Mouse (Mus musculus) myocyte (in vitro differentiated cells): ENCODE measurements around the gene Nat9.

Experiments
- CEBPB ChIP-seq: IDR thresholded peaks from 2 replicates; pipeline ENCODE4 v1.6.1; 2011; ENCODE audit warnings: mild to moderate bottlenecking, moderate library complexity; ENCODE audit not compliant: poor library complexity, insufficient read depth, severe bottlenecking
- E2F4 ChIP-seq: IDR thresholded peaks from one replicate; pipeline ENCODE4 v1.6.1; 2011; ENCODE audit warnings: mild to moderate bottlenecking, control low read depth, moderate library complexity; ENCODE audit not compliant: insufficient read depth
- MAX ChIP-seq: IDR thresholded peaks from one replicate; pipeline ENCODE4 v1.6.1; 2011; ENCODE audit warnings: low read depth, mild to moderate bottlenecking, control low read depth
- MYOD1 ChIP-seq, 3 experiments: IDR thresholded peaks; one replicate each; pipeline ENCODE4 v1.6.1; 2011; ENCODE audit warnings: control low read depth in 2 of 3, low read depth in 2 of 3, mild to moderate bottlenecking in 2 of 3, moderate library complexity in 1 of 3; ENCODE audit not compliant: insufficient read length in 2 of 3, control insufficient read depth in 1 of 3
- MYOG ChIP-seq, 3 experiments: IDR thresholded peaks; one replicate each; pipeline ENCODE4 v1.6.1; 2011; ENCODE audit warnings: control low read depth in 2 of 3, low read depth in 2 of 3, mild to moderate bottlenecking in 2 of 3; ENCODE audit not compliant: insufficient read length in 2 of 3, control insufficient read depth in 1 of 3, insufficient read depth in 1 of 3
- POLR2A ChIP-seq: IDR thresholded peaks from one replicate; pipeline ENCODE4 v1.6.1; 2011; ENCODE audit warnings: low read depth, mild to moderate bottlenecking, control low read depth, moderate library complexity; ENCODE audit not compliant: insufficient read length
- REST ChIP-seq: IDR thresholded peaks from one replicate; pipeline ENCODE4 v1.6.1; 2011; ENCODE audit warnings: mild to moderate bottlenecking, control low read depth, moderate library complexity; ENCODE audit not compliant: insufficient read depth, insufficient read length
- USF1 ChIP-seq: IDR thresholded peaks from one replicate; pipeline ENCODE4 v1.6.1; 2011; ENCODE audit warnings: low read depth, mild to moderate bottlenecking, control low read depth, moderate library complexity

GRCm38 (mm10) chr11:115189304-115189703 is 1.6 kb upstream of the Nat9 start:
- TF ChIP-seq USF1 (no peak), POLR2A (no peak), REST (no peak), MYOD1 (IDR thresholded peaks at IDR 0.05; ENCODE audit: control insufficient read depth in 1 of 3, insufficient read length in 2 of 3, low read depth in 2 of 3) (no peak), MYOG (IDR thresholded peaks at IDR 0.05; ENCODE audit: control insufficient read depth in 1 of 3, insufficient read depth in 1 of 3, insufficient read length in 2 of 3, low read depth in 2 of 3) (no peak), E2F4 (no peak), MAX (no peak), CEBPB (no peak)
